Mouse (Mus musculus) Muller cell, postnatal 12 days (primary cell): ENCODE results near the gene Hspbap1.

Experiments used
- DNase-seq: peaks from one replicate; pipeline ENCODE4 v3.0.0-alpha.2; 2015; ENCODE audit errors: inconsistent ontology term

Hspbap1 gene

DNA sequence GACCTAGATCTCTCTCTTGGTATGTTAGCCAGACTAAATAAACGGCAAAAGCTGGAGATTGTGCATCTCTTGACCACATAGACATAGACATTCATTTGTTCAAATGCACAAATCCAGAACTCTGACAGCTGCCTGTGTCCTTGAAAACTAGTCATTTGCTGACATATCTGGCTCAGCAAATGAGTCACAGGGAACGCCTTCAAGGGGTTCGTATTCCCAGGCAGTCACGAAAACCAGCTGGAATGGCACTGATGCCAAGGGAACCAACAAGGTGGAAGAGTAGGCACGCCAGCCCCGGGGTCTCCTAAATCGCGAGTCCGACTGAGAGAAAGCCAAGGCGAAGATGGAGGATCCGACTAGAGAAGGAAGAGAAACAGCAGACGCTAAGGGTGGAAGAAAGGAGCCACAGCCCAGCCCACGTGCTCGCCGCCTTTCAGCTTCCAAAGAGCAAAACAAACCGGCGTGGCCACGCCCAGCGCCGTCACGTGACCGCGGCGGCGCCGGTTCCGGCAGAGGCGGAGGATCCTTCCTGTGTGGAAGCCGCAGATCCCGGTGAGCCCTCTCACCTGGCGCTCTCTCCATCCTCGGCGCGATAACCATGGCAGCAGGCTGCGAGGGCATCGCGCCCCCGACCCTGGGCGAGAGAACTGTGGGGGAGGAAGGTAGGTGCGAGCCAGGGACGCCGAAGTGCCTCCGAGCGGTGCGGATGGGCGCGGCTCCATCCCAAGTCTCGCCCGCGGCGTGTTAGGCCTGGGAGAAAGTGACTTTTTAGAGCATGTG lies at the start of gene Hspbap1:
Gene Hspbap1 (plus strand): TSS at position 498 of the 780 bp plus-strand sequence.
- peak; percentile 91 for DNase-seq

DNA sequence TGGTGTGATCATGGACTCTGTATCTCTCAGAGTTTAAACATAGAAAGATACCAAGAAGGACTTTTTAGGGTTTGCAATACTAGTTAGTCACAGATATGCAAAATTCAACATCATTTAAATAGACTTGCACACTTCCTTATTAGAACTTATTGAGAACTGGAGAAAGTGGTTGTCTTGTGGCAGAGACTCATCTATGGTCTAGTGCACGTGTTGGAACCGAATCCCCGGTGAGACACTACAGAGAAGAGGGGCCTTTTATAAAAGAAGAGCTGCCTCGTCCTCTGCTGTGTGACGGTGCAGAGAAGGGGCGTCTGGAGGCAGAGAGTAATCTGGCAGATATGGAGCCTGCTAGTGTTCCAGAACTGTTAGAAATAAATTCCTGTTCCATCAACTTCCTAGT lies 45.6 kb upstream of the Hspbap1 start:
- DNase-seq, result no peak

GRCm38 (mm10) chr16:35726601-35727000 lies 43.6 kb upstream of the Hspbap1 start:
- no peak for DNase-seq

DNA sequence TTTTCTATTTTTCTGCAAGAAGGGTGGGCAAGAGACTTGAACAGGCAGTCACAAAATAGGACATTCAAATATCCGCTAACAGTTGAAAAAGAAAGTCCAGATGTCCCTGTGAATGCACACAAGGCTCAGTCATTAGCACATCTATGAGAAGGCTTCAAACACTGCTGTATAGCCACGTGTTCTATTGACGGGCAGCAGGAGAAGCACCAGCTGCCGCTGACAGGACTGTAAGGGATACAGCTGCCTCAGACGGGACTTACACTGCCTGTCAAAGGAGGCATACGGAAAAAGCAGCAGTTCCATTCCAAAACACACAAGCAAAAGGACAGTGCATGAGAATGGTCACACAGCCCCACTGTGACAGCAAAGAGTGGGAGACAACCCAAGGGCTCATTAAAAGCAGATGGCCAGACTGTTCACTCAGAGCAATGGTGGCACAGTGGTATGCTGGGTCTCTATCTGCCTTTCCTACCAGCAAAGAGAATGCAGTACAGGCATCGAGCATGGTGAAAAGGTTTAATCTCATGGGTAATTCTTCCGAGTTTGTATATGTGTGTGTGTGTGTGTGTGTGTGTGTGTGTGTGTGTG lies 40.9 kb upstream of the Hspbap1 start:
- no peak for DNase-seq

- peak; percentile 74 for DNase-seq
Observed at GRCm38 (mm10) chr16:35732096-35732495, 38.1 kb upstream of the Hspbap1 start.

DNA sequence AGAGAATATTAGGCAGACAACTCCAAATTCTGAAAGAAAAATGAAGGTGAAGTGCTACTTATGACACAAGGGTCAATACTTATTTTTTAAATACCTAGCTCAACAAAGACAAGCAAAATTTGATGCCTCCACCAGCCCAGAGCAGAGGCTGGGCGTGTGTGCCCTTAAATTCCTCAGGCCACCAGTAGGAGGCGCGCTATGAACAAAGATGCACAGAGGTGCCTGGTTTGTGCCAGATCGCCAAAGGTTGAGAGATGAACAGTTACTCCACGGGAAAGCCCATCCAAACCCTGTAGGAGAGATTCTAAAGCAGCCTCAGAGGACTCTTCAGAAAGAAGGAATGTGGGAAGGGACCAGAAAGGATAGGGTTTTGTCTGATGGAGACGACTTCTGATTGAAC lies 36.1 kb upstream of the Hspbap1 start:
- DNase-seq, result no peak

DNA sequence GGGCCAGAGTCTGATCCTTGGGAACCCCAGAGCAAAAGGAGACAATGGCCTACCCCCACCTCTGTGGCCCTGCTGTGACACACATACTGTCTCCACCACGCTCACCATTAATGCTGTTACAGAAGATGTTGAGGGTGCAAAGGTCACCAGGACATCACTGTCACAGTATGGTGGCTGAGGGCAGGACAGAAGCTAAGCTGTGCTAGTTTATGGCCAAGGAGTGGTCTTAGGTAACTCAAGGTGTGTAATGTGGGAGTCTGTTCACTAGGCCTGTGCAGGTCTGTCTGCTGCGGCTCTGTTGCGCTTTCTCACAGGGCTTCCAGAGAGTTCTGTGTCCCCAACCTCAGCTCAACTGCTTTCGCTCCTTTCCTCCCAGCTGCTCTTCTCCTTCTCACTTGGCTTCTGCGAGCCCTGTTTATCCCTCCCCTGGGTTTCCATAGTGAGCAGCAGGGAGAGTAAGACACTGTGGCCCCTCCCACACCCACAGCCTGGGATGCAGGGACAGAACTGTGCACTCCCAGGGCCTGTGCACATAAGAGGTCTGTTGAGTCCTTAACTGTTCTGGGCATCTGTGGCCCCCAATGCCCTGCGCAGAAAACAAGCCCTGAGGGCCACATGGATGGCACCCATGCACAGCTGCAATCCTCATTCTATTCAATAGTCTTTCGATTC lies 31.9 kb upstream of the Hspbap1 start:
- DNase-seq, result no peak

DNA sequence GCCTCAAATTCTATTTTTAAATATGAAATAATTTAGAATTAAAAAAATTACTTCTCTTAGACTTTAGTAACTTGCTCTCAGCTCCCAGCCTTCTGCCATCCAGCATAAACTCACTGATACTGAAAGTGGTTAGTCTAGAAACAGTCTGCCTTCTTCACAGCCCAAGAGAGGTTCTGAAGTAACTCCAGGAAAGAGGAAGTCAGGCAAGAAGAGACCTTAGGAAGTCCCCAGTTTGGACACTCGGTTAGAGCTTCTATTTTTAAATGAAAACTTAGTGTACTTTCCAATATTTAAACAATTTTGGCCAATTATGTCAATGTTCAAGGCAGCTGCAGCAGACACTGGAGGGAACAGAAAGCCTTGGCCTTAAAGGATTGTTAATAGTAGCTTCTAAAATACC lies 30.6 kb upstream of the Hspbap1 start:
- no peak for DNase-seq

DNA sequence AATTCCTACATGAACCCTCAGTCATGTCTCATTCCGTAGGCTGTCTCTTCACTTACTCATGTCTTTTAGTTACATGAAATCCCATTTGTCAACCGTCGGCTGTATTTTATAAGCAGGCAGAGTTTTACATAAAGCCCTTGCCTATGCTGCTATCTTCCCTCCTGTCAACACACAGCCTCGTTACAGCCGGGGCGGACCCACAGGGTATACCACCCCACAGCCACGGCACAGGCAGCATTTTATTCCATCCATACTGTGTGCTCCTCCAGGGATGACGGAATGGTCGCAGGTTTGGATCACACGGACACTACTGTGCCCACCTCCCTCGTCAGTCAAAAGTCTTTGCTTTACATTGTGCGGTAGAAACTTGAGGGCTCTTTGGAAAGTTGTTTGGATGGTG lies 29.8 kb upstream of the Hspbap1 start:
- DNase-seq, result no peak

DNA sequence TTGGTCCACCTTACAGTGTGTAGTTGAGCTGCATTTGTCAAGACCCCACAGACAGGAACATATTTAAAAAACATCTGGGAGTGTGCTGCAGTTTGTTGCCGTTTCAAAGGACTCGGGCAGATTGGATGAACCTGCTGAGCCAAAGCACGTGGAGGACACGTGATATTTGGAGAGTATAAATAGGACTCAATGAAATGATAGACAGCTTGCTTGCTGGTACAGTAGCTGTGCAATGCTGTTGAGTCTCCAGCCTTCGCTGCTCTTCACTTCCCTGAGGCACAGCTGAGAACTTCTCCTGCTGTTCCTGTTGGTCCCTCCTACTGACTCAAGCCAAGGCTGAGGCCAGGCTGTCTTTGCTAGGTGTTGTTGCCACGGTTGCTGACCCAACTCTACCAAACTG lies 29.2 kb upstream of the Hspbap1 start:
- no peak for DNase-seq

- no peak for DNase-seq
Observed at GRCm38 (mm10) chr16:35741621-35742020, 28.6 kb upstream of the Hspbap1 start.

DNA sequence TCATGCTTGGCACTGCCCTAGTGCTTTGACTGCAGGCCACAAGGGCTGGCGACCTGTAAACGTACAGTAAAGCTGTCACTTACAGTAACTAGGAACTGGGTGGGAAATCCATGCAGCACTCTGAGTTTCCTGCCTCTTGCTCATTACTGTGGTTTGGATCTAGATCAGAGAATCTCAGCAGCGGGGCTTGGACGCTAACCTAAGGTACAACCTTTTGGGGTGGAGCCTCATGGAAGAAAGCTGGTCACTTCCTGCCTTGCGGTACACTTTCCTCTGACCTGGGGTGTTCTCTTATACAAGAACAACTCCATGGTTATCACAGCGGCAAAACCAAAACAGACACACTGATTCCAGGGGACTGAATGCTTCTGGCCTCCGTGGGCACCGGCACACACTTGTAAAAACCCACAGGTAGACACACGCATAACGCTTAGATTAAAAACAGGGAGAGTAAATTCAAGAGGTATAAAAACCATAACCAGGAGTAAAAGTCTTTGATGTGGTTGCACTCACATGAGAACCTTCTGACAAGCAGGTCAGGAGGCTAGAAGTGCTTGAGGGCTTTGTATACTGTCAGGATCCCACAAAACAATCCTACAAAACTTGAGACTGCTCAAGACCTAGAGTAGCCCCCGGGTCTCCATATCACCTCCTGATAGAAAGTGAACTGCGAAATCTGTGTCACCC lies 27.8 kb upstream of the Hspbap1 start:
- DNase-seq, result no peak

DNA sequence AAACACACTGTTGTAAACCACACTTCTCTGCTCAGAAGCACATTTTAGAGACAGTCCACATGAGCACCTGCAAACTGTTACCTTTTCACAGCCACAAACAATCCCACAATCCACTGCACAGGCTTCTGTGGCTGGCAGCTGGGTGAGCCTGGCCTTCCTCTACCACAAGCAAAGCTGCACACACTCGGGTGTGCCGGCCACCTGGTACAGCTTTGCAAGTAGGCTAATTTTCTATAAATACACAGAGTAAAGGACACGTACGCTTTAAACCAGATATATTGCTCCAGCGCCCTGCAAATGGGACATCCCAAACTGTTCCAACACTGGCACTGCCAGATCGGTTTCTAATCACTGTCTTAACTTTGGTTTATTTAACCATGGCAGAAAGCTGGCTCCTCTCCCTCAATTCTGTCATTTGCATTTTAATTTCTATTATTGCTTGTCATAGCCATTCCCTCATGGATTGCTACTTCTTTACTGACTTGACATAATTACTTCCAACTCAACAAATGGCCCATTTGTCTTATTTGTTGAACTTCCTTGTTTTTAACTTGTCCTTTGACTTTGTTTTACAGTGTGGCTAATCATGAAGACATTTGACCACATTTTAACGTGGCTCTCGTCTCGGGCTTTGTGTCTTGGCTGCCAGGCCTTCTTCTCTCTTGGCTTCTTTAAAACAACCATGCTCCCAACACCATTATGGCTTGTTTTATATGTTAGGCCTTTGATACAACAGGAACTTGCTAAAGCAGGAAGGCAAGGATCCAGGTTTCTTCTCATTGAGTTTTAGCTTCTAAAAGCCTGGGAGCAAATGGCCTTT lies 22.5 kb upstream of the Hspbap1 start:
- no peak for DNase-seq

GRCm38 (mm10) chr16:35748237-35748603 lies 22.0 kb upstream of the Hspbap1 start:
- no peak for DNase-seq

DNA sequence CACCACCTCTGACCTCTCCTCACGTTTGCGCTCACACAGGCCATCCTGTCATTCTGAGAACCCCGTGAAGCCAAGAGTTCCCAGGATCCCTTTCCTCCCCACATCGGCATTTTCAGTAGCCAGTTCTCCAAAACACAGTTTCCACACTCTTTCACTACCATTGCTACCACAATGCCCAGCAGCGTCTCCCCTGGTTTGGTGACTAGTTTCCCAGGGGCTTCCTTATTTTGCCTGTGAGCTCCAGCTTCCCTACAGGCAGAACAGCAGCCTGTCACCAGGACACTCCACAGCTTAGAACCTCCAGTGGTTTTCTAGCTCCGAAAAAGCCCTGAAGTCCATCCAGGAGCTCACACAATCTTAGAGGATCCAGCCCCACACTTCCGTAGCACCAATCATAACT lies 20.8 kb upstream of the Hspbap1 start:
- no peak for DNase-seq

DNA sequence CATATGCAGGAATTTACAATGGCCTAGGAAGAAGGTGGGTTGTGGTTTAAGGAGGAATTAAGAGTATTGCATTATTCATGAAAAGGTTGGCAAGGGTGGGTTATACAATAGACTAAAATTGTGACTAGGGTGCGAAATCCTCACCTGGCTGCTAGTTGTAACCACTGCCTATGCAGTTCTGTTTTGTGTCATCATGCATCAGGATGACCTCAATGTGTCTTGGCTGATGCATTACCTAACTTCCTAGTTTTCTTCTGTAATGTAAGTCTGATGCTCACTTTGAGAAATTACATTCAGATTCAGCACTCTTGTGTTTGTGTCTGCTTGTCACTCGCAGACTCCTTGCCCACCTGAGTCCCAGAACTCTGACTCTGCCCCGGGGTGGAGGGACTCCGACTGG lies 18.3 kb upstream of the Hspbap1 start:
- no peak for DNase-seq

DNA sequence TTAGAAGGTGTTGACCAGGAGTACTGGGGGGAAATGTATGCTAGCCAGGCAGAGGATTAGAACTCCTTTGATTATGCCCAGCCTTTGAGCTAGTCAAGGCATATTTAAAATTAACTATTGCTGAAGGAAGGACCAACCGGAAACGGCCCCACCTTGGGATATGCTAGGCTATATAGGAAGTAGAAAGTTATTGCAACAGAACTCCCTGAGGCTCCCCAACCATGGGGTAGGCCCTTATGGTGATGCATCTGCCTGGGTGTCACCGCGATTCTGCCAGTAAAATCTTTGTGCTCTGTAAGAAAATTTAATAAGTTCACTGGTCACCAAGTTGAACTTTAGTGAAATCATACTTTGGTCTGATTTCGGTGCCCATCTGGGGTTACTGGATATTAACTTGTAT lies 16.2 kb upstream of the Hspbap1 start:
- no peak for DNase-seq

DNA sequence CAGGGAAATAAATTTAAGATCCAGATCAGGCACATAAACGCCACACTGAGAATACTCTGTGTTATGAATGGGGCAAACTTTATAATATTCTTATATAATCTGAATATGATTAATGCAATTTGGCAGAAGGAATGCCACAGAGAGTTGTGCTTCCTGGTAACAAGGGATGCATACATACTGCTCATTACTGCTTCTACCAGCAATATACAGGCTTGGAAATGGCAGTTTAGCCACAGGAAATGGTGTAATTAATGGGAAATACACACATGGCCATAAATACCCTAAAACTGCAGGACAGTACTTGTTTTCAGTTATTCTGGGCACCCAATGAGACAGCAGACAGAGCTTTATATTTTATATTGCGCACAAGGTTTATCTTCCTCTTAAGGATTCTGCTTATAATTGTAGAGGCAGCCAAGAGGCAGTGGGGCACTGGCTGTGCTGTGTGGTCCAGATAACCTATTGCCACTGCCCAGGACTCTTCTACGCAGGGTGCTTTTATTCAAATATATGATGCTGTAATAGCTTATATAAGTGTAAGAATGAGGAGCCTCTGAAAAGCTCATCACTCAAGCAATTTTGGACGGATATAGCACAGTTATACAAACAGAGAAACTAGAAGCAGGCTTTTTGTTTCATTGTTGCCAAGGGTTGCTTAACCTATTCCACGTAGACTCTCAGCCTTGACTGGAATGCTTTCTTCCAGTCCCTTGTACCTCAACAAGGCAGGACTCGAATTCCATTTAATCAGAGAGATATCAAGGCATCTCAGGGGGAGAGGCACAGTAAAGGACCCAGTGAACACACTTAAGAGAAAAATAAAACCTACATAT lies 14.5 kb upstream of the Hspbap1 start:
- DNase-seq, result no peak

DNA sequence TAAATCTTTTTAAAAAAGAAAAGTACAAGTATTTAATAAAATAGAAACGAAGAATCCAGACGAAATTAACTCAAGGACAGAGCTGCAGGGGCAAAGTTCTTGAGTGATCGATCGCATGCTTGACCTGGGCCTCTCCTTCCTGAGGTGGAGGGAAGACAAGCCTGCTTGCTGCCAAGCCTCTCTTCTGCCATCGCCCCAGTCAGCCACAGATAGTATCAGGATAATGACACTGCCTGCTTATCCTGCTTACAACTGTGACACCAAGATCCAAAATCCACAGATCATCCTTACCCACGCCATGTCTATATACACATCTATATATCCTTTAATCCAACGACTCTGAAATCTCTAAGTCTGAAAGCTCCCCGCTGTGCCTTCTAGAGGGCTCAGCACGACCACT lies 13.5 kb upstream of the Hspbap1 start:
- DNase-seq, result no peak

DNA sequence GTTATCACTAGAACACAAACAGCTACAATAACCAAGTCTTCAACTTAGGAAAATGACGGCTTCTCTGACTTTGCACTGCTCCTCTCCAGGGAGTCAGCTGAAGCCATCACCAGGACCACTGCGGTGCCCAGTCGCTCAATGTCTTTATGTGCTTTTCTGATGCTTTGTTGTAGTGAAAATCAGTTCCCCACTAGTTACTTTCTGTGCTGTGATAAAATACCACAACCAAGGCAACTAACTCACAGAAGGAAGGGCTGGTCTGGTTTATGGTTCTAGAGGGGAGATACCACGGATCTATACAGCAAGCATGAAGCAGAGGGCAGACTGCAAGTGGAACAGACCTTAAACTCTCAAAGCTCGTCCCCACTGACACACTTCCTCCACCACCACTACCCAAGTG lies 10.8 kb upstream of the Hspbap1 start:
- DNase-seq, result no peak
